Mouse (Mus musculus): ENCODE data around the gene Krit1. TPM values are rescaled to one million over a fixed set of nuclear protein-coding genes. Genes with fewer than 3 reads are reported as not detected.

Gene Krit1
- polyA plus RNA-seq, 1 experiment from 2014 or later: 57.1 TPM

Other genes with a start within 250 kb of the Krit1 start
- 3.9 and 4.0 TPM in 2 replicates for gene 1700109H08Rik, start 231.6 kb upstream of the Krit1 start, polyA plus RNA-seq (2016; fragmentation: Nextera tagmentation; extraction: Ambion mirVana)
- 13.5 TPM in 2 replicates for gene Pex1, start 207.1 kb upstream of the Krit1 start, polyA plus RNA-seq (2016; fragmentation: Nextera tagmentation; extraction: Ambion mirVana)
- gene Rbm48, start 206.6 kb upstream of the Krit1 start, polyA plus RNA-seq (2016; fragmentation: Nextera tagmentation; extraction: Ambion mirVana): 11.9 and 15.6 TPM in 2 replicates
- gene Tmbim7, start 152.0 kb upstream of the Krit1 start, polyA plus RNA-seq (2016; fragmentation: Nextera tagmentation; extraction: Ambion mirVana): not detected in 2 replicates
- gene Gatad1, start 146.0 kb upstream of the Krit1 start, polyA plus RNA-seq (2016; fragmentation: Nextera tagmentation; extraction: Ambion mirVana): 70.3 and 72.5 TPM in 2 replicates
- 9.2 and 9.3 TPM in 2 replicates for gene Ankib1, start 259 bp upstream of the Krit1 start, polyA plus RNA-seq (2016; fragmentation: Nextera tagmentation; extraction: Ambion mirVana)
- gene Lrrd1, start 42.0 kb downstream of the Krit1 start, polyA plus RNA-seq (2016; fragmentation: Nextera tagmentation; extraction: Ambion mirVana): 0.07 TPM in 1 of 2 replicates, not detected in the other
- gene Mterf1a, start 90.7 kb downstream of the Krit1 start, polyA plus RNA-seq (2016; fragmentation: Nextera tagmentation; extraction: Ambion mirVana): 8.6 and 10.8 TPM in 2 replicates
- gene Akap9, start 124.9 kb downstream of the Krit1 start, polyA plus RNA-seq (2016; fragmentation: Nextera tagmentation; extraction: Ambion mirVana): 113 and 119 TPM in 2 replicates

Measured in embryonic facial prominence, embryonic 10.5 days (tissue).